Mouse (Mus musculus): ENCODE measurements around the gene Ccdc9.
"Not testable (repeated sequence)": the region's sequence is repeated elsewhere in the genome, so short reads cannot be mapped to it uniquely, and the experiment has no call there.

The Ccdc9 gene

DNA sequence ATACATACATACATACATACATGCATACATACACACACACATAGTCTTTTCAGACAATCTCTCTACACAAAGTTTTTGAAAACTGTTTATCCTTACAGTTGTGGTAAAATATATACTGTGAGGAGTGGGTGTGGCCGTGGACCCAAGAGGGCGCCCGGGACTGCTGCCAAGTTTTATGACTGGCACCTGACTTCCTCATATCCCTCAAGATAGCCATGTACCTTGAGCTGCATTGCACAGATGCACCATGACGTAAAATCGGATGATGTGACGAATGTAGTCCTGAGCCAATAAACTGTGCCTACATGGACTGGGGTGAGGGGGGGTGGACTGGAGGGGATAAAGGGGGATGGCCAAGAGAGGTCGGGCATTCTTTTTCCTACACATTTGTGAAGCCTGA is 20.0 kb downstream of the Ccdc9 start:
- DNase-seq (ENCODE audit: low spot score): not testable (repeated sequence)

GRCm38 (mm10) chr7:16265856-16266255 is 20.7 kb downstream of the Ccdc9 start:
- no peak for DNase-seq (ENCODE audit: low spot score)

DNA sequence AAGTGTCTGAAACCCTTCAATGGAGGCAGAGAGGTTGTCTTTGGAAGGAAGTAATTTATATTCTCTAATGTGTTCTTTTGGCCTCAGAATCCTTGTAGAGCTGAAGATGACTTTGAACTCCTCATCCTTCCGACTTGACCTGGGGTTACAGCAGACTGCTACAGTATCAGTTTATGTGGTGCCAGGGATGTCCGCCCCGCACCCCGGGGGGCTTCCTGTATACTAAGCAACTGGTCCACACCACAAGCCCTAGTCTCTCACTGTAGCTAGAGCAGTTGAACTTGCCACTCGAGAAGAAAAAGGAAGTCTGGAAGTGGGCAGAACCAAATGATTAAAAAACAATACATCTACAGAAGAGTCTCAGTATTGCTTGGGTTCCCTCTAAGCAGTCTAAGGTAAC is 22.8 kb downstream of the Ccdc9 start:
- DNase-seq (ENCODE audit: low spot score): no peak

DNA sequence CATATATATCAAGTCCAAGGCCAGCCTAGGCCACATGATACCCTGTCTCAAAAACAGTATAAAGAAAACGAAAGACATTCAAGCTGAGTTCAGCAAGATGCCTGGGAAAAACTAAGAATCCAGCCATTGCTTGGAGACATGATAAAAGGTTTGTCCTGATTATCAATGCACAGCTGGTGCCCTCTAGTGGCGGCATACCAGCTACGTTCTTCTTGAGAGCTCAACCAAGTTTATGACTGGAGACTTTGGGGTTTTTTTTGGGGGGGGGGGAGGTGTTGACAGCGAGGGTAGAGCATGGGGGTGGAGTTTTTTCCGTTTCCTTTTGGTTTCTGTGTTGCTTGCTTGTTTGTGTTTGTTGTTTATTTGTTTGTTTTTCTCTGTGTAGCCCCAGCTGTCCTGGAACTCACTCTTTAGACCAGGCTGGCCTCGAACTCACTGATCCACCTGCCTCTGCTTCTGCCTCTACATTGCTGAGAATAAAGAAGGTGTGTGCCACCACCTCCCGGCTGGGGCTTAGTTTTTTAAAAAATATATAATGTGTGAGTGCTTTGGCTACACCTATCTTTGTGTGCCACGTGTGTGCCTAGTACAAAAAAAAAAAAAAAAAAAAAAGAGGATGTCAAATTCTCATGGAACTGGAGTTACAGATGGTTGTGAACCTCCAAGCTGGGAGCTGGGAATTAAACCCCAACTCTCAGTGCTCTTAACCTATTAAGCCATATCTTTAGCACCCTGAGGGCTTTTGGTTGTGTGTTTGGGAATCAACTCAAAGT is 23.4 kb downstream of the Ccdc9 start:
- DNase-seq (ENCODE audit: low spot score): peak; percentile 71

DNA sequence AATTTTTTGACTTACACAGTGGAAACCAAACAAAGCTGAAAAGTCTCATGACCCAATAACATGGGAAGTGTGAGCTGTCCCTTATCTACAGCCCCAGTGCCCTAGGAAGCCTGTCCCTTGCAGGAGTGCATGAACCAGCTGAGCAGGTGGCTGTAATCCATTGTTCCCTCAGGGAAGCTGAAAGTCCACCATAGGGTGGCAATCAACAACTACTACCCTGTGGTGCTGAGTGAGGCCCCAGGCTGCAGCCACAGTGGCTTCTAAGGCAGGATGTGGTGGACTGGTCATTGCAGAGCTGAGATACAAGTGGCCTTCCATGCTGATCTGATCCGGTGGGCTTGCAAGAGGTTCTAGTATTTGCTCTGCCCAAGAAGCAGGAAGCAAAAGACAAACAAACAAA is 25.5 kb downstream of the Ccdc9 start:
- no peak for DNase-seq (ENCODE audit: low spot score)

- DNase-seq (ENCODE audit: low spot score): no peak
These were observed 27.4 kb downstream of the Ccdc9 start, which contains the start of gene C5ar1 for GRCm38 (mm10) chr7:16259110-16259590. Gene C5ar1, minus strand, starts transcription at chr7:16259540.

GRCm38 (mm10) chr7:16257830-16258229 is 28.8 kb downstream of the Ccdc9 start:
- DNase-seq (ENCODE audit: low spot score): no peak

GRCm38 (mm10) chr7:16255963-16256362 is 30.6 kb downstream of the Ccdc9 start:
- DNase-seq (ENCODE audit: low spot score): not testable (repeated sequence)

GRCm38 (mm10) chr7:16254195-16254594 is 32.4 kb downstream of the Ccdc9 start:
- no peak for DNase-seq (ENCODE audit: low spot score)

- DNase-seq (ENCODE audit: low spot score): no peak
These were observed 35.9 kb downstream of the Ccdc9 start for GRCm38 (mm10) chr7:16250687-16251086.

GRCm38 (mm10) chr7:16245958-16246357 is 40.6 kb downstream of the Ccdc9 start:
- no peak for DNase-seq (ENCODE audit: low spot score)

- no peak for DNase-seq (ENCODE audit: low spot score)
These were observed 42.5 kb downstream of the Ccdc9 start, which contains the start of gene C5ar2 for GRCm38 (mm10) chr7:16244067-16244466. Gene C5ar2, minus strand, starts transcription at chr7:16244154.

DNA sequence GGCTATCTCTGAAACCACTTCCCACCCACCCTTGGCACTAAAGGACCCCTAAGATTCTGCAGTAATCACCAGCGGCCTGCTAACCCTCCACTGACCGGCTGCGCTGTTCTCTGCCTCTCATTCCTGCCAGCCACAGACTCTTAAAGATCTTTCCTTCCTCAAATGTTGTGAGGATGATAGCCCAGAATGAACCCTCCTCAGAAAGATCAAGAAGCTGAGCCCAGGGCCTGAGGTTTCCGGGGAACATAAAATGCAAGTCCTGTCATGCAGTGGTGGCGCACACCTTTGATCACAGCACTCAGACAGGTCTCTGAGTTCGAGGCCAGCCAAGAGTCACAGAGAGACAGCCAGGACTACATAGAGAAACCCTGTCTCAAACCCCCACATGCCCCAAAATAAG is 44.4 kb downstream of the Ccdc9 start:
- DNase-seq (ENCODE audit: low spot score): no peak

- no peak for DNase-seq (ENCODE audit: low spot score)
These were observed 44.8 kb downstream of the Ccdc9 start for GRCm38 (mm10) chr7:16241787-16242186.

GRCm38 (mm10) chr7:16240978-16241303 is 45.7 kb downstream of the Ccdc9 start:
- DNase-seq (ENCODE audit: low spot score): no peak

DNA sequence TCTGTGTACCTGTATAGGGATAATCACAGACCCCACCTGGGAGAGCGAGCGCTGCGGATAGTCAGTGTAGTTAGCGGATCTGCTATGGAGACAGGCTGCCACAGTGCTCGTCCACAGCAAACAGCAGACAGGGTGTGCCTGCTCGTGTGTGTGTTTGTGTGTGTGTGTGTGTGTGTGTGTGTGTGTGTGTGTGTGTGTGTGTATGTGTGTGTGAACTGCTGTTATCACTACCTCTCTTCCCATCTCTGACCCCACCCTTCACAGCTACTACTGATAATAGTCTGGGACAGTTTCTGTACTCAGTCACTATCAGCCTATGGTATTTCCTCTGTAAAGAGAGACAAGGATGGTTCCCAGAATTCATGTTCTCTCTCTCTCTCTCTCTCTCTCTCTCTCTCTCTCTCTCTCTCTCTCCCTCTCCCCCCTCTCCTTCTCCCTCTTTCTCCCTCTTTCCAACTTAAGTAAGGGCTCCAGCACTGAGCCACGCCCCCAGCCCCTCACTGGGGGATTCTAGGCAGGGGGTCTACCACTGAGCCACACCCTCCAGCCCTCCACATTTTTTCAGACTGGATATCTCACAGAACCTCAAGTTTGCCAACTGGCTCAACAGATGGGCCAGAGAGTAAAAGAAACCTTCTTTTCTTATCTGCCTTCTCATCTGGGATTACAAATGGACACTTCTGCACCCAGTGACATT is 46.2 kb downstream of the Ccdc9 start:
- no peak for DNase-seq (ENCODE audit: low spot score)

GRCm38 (mm10) chr7:16239554-16239997 is 47.0 kb downstream of the Ccdc9 start:
- DNase-seq (ENCODE audit: low spot score): no peak

DNA sequence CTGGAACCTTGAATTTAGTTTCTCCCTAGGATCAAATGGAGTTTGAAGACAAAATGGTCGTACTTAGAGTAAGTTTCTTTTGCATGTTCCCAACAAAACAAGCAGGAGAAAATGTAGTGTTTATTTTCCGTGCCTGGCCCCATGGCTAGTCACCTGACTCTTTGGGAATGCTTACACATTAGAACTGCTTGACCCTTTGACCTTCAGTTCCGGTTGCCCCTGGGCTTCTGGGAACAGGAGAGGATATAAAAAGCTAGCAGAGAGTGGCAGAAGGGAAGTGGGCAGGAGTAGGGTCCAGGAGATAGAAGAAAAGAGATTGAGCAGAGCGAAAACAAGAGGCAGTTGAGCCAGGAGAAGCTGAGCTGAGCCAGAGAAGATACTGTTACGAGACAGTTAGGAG is 56.7 kb downstream of the Ccdc9 start:
- DNase-seq (ENCODE audit: low spot score): no peak
